Mouse (Mus musculus) fibroblast of lung, adult 2 months (primary cell): ENCODE measurements around the gene Psmc6.

Source experiments
- DNase-seq: peaks from one replicate; pipeline ENCODE4 v3.0.0-alpha.2; 2011; ENCODE audit warnings: low read depth

Psmc6 gene

GRCm38 (mm10) chr14:45350931-45351859 is 21.6 kb downstream of the Psmc6 start, which contains the start of gene Styx:
Gene Styx (plus strand): TSS chr14:45351093.
- peak; percentile 74 for DNase-seq

GRCm38 (mm10) chr14:45364211-45365195 is 34.9 kb downstream of the Psmc6 start:
- DNase-seq, result no peak

DNA sequence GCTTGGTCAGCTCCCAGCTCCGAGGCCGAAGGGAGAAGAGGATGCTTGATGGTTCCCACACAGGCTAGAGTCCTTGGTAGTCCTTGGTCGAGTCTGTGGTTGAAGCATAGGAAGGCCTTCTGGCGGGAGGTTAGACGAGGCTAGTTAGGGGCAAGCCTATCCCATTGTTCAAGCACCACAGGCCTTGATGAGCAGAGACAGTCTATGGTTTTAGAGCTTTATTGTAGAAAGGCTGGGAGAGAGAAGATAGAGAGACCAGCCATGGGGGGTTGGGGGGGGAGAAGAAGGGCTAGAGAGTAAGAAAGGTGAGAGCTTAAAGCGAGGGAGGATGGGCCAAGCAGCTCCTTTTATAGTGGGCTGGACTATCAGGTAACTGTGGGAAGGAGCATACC is 35.6 kb downstream of the Psmc6 start:
- no peak for DNase-seq

GRCm38 (mm10) chr14:45378771-45379170 is 49.2 kb downstream of the Psmc6 start:
- no peak for DNase-seq

DNA sequence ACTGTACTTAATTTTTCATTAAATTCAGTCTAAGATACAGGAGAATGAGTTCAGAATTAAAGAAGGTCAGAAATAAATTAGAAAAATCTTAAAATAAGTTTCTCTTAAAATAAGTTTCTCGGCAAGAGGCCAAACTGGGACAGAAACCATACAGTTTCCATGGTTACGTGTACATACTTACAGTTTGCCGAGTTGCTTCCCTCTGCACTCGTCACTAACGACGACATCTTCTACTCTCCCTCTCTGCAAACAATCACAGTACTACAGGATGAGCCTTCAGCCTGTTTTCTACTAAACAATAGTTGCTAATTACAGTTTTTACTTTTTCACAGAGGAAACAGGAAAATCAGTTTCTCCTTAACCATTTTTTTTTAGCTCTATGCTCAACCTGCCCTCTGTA is 51.2 kb downstream of the Psmc6 start:
- DNase-seq, result no peak

DNA sequence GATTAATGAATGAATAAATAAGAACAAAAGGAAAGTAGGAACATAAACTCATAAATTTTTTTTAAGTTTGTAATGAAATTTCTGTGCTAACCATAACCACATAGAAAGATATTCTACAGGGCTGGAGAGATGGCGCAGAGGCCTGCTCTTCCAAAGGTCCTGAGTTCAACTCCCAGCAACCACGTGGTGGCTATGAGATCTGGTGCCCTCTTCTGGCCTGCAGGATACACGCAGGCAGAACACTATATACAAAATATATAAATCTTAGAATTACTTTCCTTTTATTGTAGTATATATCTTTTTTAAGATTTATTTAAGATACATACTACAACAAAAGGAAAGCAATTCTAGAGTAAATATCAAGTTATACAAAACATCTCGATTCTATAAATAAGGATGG is 53.3 kb downstream of the Psmc6 start:
- no peak for DNase-seq

DNA sequence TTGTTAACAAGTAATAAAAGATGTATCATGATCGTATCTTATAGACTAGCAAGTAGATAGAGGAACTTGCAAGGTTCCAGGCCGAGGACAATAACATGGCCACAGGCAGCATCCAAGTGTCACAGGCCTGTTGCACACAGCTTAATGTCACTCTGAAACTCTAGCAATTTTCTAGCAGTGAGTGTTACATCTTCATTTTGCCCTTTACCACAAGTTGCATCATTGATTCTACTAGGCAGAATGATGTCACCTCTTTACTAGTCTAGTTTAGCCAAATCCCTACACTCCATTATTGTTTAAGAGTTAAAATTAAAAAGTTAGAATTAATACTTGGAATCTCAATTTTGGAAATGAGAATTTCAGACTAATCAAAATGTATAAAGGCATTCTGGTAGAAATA is 56.0 kb downstream of the Psmc6 start:
- DNase-seq, result no peak

DNA sequence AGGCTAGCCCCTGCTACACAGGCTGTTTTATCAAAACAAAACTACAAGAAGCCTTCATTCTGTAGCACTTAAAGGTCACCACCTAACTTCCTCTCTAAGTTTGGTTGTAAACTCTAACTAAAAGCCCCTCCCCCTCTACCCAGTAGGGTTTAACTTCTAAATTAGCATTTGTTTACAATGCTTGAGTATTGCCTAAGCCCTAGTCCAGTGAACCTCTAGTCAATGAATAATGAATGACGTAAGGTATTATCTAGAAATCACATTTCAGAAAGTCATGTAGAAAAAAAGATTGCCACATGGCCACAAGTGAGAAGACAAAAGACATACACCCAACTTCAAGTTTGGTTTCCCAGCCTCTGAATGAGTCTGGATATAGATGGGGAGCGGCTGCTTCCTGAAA is 57.9 kb downstream of the Psmc6 start:
- no peak for DNase-seq

DNA sequence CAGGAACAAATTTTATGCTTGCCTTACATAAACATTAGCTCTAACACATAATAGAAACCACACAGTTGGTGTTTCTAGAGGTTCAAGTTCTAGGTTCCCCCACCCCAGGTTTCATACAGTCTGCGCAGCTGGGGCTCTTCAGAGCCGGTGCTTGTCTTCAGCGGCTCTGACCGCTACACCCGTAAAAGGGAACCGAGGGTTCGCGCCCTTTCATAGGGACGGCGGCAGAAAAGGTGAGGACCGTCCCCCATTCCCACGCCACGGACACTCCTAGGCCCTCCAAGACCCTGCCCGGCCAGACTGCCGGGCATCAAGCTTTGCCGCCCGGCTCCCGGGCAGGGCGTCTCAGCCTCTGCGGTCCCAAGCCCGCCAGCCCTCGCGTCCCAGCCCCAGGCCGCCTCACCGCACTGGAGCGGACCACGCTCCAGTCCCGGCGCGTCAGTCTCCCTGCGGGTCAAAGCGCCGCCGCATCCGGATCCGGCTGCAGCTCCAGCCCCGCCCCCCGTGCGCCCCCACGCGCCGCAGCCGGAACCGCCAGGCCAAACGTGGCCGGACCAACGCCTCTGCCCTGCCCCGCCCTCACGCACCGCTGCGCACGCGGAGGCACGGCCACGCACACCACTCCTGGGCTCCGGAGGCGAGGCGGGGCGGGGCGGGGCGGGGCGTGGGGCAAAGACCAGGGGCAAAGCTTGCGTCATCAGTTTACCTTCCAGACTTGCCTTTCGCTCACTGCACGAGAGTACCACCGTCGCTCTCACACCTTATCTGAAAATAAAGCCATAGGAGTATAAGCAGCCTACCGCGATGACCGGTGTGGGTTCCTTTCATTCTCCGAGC is 59.0 kb downstream of the Psmc6 start:
- peak; percentile 57 for DNase-seq

DNA sequence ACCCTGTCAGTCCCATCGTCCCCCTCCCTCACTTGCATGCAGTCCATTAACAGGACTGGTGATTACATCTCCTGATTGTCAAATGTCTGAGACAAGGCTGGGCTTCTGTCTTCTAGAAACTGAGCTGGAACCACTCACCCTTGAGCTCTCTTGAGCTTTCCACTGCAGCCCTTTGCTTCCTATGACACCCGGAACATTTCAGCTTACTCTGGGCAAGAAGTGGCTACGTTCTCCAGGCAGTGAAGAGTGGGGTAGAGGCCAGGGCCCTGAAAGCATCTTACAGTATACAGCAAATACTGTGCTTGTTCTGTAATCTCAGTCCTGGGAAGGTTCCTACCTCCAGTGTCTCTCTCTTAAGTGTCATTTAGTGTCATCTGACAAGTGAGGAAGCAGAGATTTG is 59.6 kb downstream of the Psmc6 start:
- no peak for DNase-seq
